Mouse (Mus musculus): Measurements from ENCODE around the gene Phpt1. TPM values are rescaled to one million over a fixed set of nuclear protein-coding genes. Genes with fewer than 3 reads are reported as not detected.
"Not testable (repeated sequence)": the region's sequence is repeated elsewhere in the genome, so short reads cannot be mapped to it uniquely, and the experiment has no call there.

Phpt1 gene
- total RNA-seq, 2 experiments from 2014 or later = 100 to 101 TPM

GRCm38 (mm10) chr2:25558774-25559173 lies 16.2 kb downstream of the Phpt1 start:
- DNase-seq = no peak

- DNase-seq = no peak
Measured at GRCm38 (mm10) chr2:25557964-25558360, 17.1 kb downstream of the Phpt1 start.

- peak; percentile 97 for DNase-seq
Measured at GRCm38 (mm10) chr2:25557221-25557963, 17.6 kb downstream of the Phpt1 start, which contains the start of gene Edf1. Edf1 (plus strand) TSS chr2:25557847.

- DNase-seq = no peak
Measured at GRCm38 (mm10) chr2:25556296-25556695, 18.7 kb downstream of the Phpt1 start.

GRCm38 (mm10) chr2:25555479-25555878 lies 19.5 kb downstream of the Phpt1 start:
- DNase-seq = not testable (repeated sequence)

GRCm38 (mm10) chr2:25553171-25553786 lies 21.7 kb downstream of the Phpt1 start:
- DNase-seq = not testable (repeated sequence)

GRCm38 (mm10) chr2:25551186-25551585 lies 23.8 kb downstream of the Phpt1 start:
- peak; percentile 68 for DNase-seq

GRCm38 (mm10) chr2:25549021-25549991 lies 25.7 kb downstream of the Phpt1 start:
- no peak for DNase-seq

- DNase-seq = peak; percentile 99
Measured at GRCm38 (mm10) chr2:25546811-25547491, 28.1 kb downstream of the Phpt1 start, which contains the start of gene Traf2. Traf2 (minus strand) TSS chr2:25546940.

- DNase-seq = peak; percentile 86
Measured at GRCm38 (mm10) chr2:25545996-25546810, 28.8 kb downstream of the Phpt1 start.

GRCm38 (mm10) chr2:25541644-25542367 lies 33.2 kb downstream of the Phpt1 start:
- DNase-seq = no peak

- no peak for DNase-seq
Measured at GRCm38 (mm10) chr2:25540541-25540948, 34.5 kb downstream of the Phpt1 start.

GRCm38 (mm10) chr2:25536531-25536930 lies 38.5 kb downstream of the Phpt1 start:
- no peak for DNase-seq

- DNase-seq = no peak
Measured at GRCm38 (mm10) chr2:25534866-25535182, 40.2 kb downstream of the Phpt1 start.

- DNase-seq = peak; percentile 85
Measured at GRCm38 (mm10) chr2:25534178-25534865, 40.7 kb downstream of the Phpt1 start.

GRCm38 (mm10) chr2:25533707-25534106 lies 41.3 kb downstream of the Phpt1 start:
- no peak for DNase-seq

- no peak for DNase-seq
Measured at GRCm38 (mm10) chr2:25526510-25527302, 48.3 kb downstream of the Phpt1 start.

Data from heart, postnatal 4 days (tissue).